Mouse (Mus musculus): ENCODE results near the gene Otud7b.

GRCm38 (mm10) chr3:96093509-96093908 is 10.8 kb upstream of the Otud7b start:
- no peak for TF ChIP-seq CTCF (IDR thresholded peaks at IDR 0.05; ENCODE audit: control insufficient read depth, insufficient read depth, insufficient read length)
- TF ChIP-seq MYOG (IDR thresholded peaks at IDR 0.05; ENCODE audit: control insufficient read depth, extremely low read depth, insufficient read length): no peak
- TF ChIP-seq USF1 (IDR thresholded peaks at IDR 0.05; ENCODE audit: low read depth): no peak
- no peak for TF ChIP-seq MAX (IDR thresholded peaks at IDR 0.05)
- TF ChIP-seq CEBPB (IDR thresholded peaks at IDR 0.05; ENCODE audit: low read depth): no peak
- TF ChIP-seq FOSL1 (IDR thresholded peaks at IDR 0.05; ENCODE audit: insufficient read depth, low read length, poor library complexity, severe bottlenecking): no peak

Data from C2C12 (cell line).